Mouse (Mus musculus): ENCODE data around the gene Paxx. TPM values are rescaled to one million over a fixed set of nuclear protein-coding genes. Genes with fewer than 3 reads are reported as not detected.

Gene Paxx
- polyA plus RNA-seq, 1 experiment from 2014 or later: 14.3 TPM

GRCm38 (mm10) chr2:25465816-25466635, 5.1 kb upstream of the Paxx start:
- Histone ChIP-seq H3K4me3 (ENCODE audit: low read depth, low read length) (no peak overlapping the region), H3K27ac (replicated peaks; ENCODE audit: low read depth, low read length) (no peak overlapping the region), H3K9ac (replicated peaks; ENCODE audit: low read length) (no peak overlapping the region), H3K36me3 (replicated peaks; ENCODE audit: control insufficient read depth, insufficient read depth, low read depth, low read length) (no peaks in the 10 kb centered on the region), H3K4me1 (ENCODE audit: control insufficient read depth, insufficient read depth, low read length) (no peaks in the 10 kb centered on the region), H3K4me2 (ENCODE audit: low read depth, low read length) (no peak overlapping the region), H3K27me3 (ENCODE audit: control insufficient read depth, insufficient read depth, low read length) (no peaks in the 10 kb centered on the region), H3K9me3 (replicated peaks; ENCODE audit: control insufficient read depth, low read length) (no peaks in the 10 kb centered on the region)
- 35% methylated on average over 10 of the region's 10 CpGs for WGBS
- no peak for DNase-seq (ENCODE audit: low spot score)
- ATAC-seq (replicated peaks; ENCODE audit: insufficient number of reproducible peaks, low FRiP score, low TSS enrichment, low read depth): no peak

- WGBS: 85% methylated on average over 2 of the region's 2 CpGs
- no peak overlapping the region for H3K4me3 ChIP-seq (ENCODE audit: low read depth, low read length)
- no peaks in the 10 kb centered on the region for H3K9me3 ChIP-seq (replicated peaks; ENCODE audit: control insufficient read depth, low read length)
- DNase-seq (ENCODE audit: low spot score) (no peak), ATAC-seq (replicated peaks; ENCODE audit: insufficient number of reproducible peaks, low FRiP score, low TSS enrichment, low read depth) (no peak)
- H3K36me3 ChIP-seq (replicated peaks; ENCODE audit: control insufficient read depth, insufficient read depth, low read depth, low read length): no peaks in the 10 kb centered on the region
- no peak overlapping the region for H3K9ac ChIP-seq (replicated peaks; ENCODE audit: low read length)
- no peaks in the 10 kb centered on the region for H3K4me1 ChIP-seq (ENCODE audit: control insufficient read depth, insufficient read depth, low read length)
- H3K27ac ChIP-seq (replicated peaks; ENCODE audit: low read depth, low read length): no peak overlapping the region
- no peaks in the 10 kb centered on the region for H3K27me3 ChIP-seq (ENCODE audit: control insufficient read depth, insufficient read depth, low read length)
- no peak overlapping the region for H3K4me2 ChIP-seq (ENCODE audit: low read depth, low read length)
Observed at GRCm38 (mm10) chr2:25465256-25465655, 4.4 kb upstream of the Paxx start.

- Histone ChIP-seq H3K27ac (replicated peaks; ENCODE audit: low read depth, low read length) (no peak overlapping the region), H3K4me1 (ENCODE audit: control insufficient read depth, insufficient read depth, low read length) (no peaks in the 10 kb centered on the region), H3K4me3 (ENCODE audit: low read depth, low read length) (no peak overlapping the region), H3K9ac (replicated peaks; ENCODE audit: low read length) (no peak overlapping the region), H3K27me3 (ENCODE audit: control insufficient read depth, insufficient read depth, low read length) (no peaks in the 10 kb centered on the region), H3K36me3 (replicated peaks; ENCODE audit: control insufficient read depth, insufficient read depth, low read depth, low read length) (no peaks in the 10 kb centered on the region), H3K9me3 (replicated peaks; ENCODE audit: control insufficient read depth, low read length) (no peaks in the 10 kb centered on the region), H3K4me2 (ENCODE audit: low read depth, low read length) (no peak overlapping the region)
- ATAC-seq (replicated peaks; ENCODE audit: insufficient number of reproducible peaks, low FRiP score, low TSS enrichment, low read depth) (no peak), DNase-seq (ENCODE audit: low spot score) (no peak)
- 83% methylated on average over 3 of the region's 3 CpGs for WGBS
Observed at GRCm38 (mm10) chr2:25463630-25464029, 2.7 kb upstream of the Paxx start.

- Histone ChIP-seq H3K27ac (replicated peaks; ENCODE audit: low read depth, low read length) (no peak overlapping the region), H3K4me1 (ENCODE audit: control insufficient read depth, insufficient read depth, low read length) (no peaks in the 10 kb centered on the region), H3K9me3 (replicated peaks; ENCODE audit: control insufficient read depth, low read length) (no peaks in the 10 kb centered on the region), H3K4me2 (ENCODE audit: low read depth, low read length) (peak overlapping the region; percentile 67), H3K27me3 (ENCODE audit: control insufficient read depth, insufficient read depth, low read length) (no peaks in the 10 kb centered on the region), H3K36me3 (replicated peaks; ENCODE audit: control insufficient read depth, insufficient read depth, low read depth, low read length) (no peaks in the 10 kb centered on the region; the same call in 1 of the 2 replicates), H3K4me3 (ENCODE audit: low read depth, low read length) (peak overlapping the region; percentile 48), H3K9ac (replicated peaks; ENCODE audit: low read length) (peak overlapping the region; percentile 42)
- no peak for ATAC-seq (replicated peaks; ENCODE audit: insufficient number of reproducible peaks, low FRiP score, low TSS enrichment, low read depth)
- DNase-seq (ENCODE audit: low spot score): no peak
- WGBS: 24% methylated on average over 3 of the region's 3 CpGs
Observed at GRCm38 (mm10) chr2:25461407-25461806, 513 bp upstream of the Paxx start.

- H3K4me1 ChIP-seq (ENCODE audit: control insufficient read depth, insufficient read depth, low read length): no peaks in the 10 kb centered on the region
- no peak for DNase-seq (ENCODE audit: low spot score)
- peak overlapping the region; percentile 48 for H3K4me3 ChIP-seq (ENCODE audit: low read depth, low read length)
- peak overlapping the region; percentile 66 for H3K9ac ChIP-seq (replicated peaks; ENCODE audit: low read length)
- peak overlapping the region; percentile 67 for H3K4me2 ChIP-seq (ENCODE audit: low read depth, low read length)
- H3K9me3 ChIP-seq (replicated peaks; ENCODE audit: control insufficient read depth, low read length): no peaks in the 10 kb centered on the region
- no peak overlapping the region for H3K27ac ChIP-seq (replicated peaks; ENCODE audit: low read depth, low read length)
- 0 out of 2 replicates have a peak, but pooled peaks have one; percentile 2 for ATAC-seq (replicated peaks; ENCODE audit: insufficient number of reproducible peaks, low FRiP score, low TSS enrichment, low read depth)
- H3K27me3 ChIP-seq (ENCODE audit: control insufficient read depth, insufficient read depth, low read length): no peaks in the 10 kb centered on the region
- 35% methylated on average over 5 of the region's 5 CpGs for WGBS
- no peaks in the 10 kb centered on the region; the same call in 1 of the 2 replicates for H3K36me3 ChIP-seq (replicated peaks; ENCODE audit: control insufficient read depth, insufficient read depth, low read depth, low read length)
Observed at GRCm38 (mm10) chr2:25460135-25460534, 759 bp downstream of the Paxx start.

- Histone ChIP-seq H3K36me3 (replicated peaks; ENCODE audit: control insufficient read depth, insufficient read depth, low read depth, low read length) (no peaks in the 10 kb centered on the region; the same call in 1 of the 2 replicates), H3K27ac (replicated peaks; ENCODE audit: low read depth, low read length) (no peak overlapping the region), H3K4me1 (ENCODE audit: control insufficient read depth, insufficient read depth, low read length) (no peaks in the 10 kb centered on the region), H3K4me2 (ENCODE audit: low read depth, low read length) (no peak overlapping the region), H3K4me3 (ENCODE audit: low read depth, low read length) (no peak overlapping the region), H3K9me3 (replicated peaks; ENCODE audit: control insufficient read depth, low read length) (no peaks in the 10 kb centered on the region), H3K27me3 (ENCODE audit: control insufficient read depth, insufficient read depth, low read length) (no peaks in the 10 kb centered on the region), H3K9ac (replicated peaks; ENCODE audit: low read length) (no peak overlapping the region)
- no peak for ATAC-seq (replicated peaks; ENCODE audit: insufficient number of reproducible peaks, low FRiP score, low TSS enrichment, low read depth)
- 84% methylated on average over 5 of the region's 5 CpGs for WGBS
- no peak for DNase-seq (ENCODE audit: low spot score)
Observed at GRCm38 (mm10) chr2:25458911-25459310, 2.0 kb downstream of the Paxx start.

- ATAC-seq (replicated peaks; ENCODE audit: insufficient number of reproducible peaks, low FRiP score, low TSS enrichment, low read depth) (no peak), DNase-seq (ENCODE audit: low spot score) (no peak)
- no peak overlapping the region for H3K4me3 ChIP-seq (ENCODE audit: low read depth, low read length)
- H3K36me3 ChIP-seq (replicated peaks; ENCODE audit: control insufficient read depth, insufficient read depth, low read depth, low read length): no peaks in the 10 kb centered on the region; the same call in 1 of the 2 replicates
- H3K4me2 ChIP-seq (ENCODE audit: low read depth, low read length): no peak overlapping the region
- H3K27me3 ChIP-seq (ENCODE audit: control insufficient read depth, insufficient read depth, low read length): no peaks in the 10 kb centered on the region
- no peaks in the 10 kb centered on the region for H3K4me1 ChIP-seq (ENCODE audit: control insufficient read depth, insufficient read depth, low read length)
- 86% methylated on average over 9 of the region's 9 CpGs for WGBS
- H3K9me3 ChIP-seq (replicated peaks; ENCODE audit: control insufficient read depth, low read length): no peaks in the 10 kb centered on the region
- no peak overlapping the region for H3K9ac ChIP-seq (replicated peaks; ENCODE audit: low read length)
- no peak overlapping the region for H3K27ac ChIP-seq (replicated peaks; ENCODE audit: low read depth, low read length)
Observed at GRCm38 (mm10) chr2:25457022-25457896, 3.6 kb downstream of the Paxx start.

Measured in embryonic facial prominence, embryonic 11.5 days (tissue).